Mouse (Mus musculus) myocyte (in vitro differentiated cells): ENCODE data around the gene Pid1. TPM values are rescaled to one million over a fixed set of nuclear protein-coding genes. Genes with fewer than 3 reads are reported as not detected.

Experiments
- H3K27me3 ChIP-seq: one replicate; pipeline ENCODE4 v1.6.1; 2011; ENCODE audit not compliant: control insufficient read depth, insufficient read depth, insufficient read length
- H3K36me3 ChIP-seq: one replicate; pipeline ENCODE4 v1.6.1; 2011; ENCODE audit not compliant: control insufficient read depth, insufficient read depth
- H3K4me2 ChIP-seq: one replicate; pipeline ENCODE4 v1.6.1; 2011; ENCODE audit warnings: low read depth, control low read depth
- H3K4me3 ChIP-seq: one replicate; pipeline ENCODE4 v1.5.1; 2011; ENCODE audit warnings: mild to moderate bottlenecking, control low read depth, moderate library complexity
- H3K79me2 ChIP-seq: one replicate; pipeline ENCODE4 v1.6.1; 2011; ENCODE audit not compliant: control insufficient read depth, insufficient read depth
- H3ac ChIP-seq: one replicate; pipeline ENCODE4 v1.6.1; 2011; ENCODE audit not compliant: control insufficient read depth, insufficient read length
- CEBPB ChIP-seq: IDR thresholded peaks from 2 replicates; pipeline ENCODE4 v1.6.1; 2011; ENCODE audit warnings: mild to moderate bottlenecking, moderate library complexity; ENCODE audit not compliant: poor library complexity, insufficient read depth, severe bottlenecking
- E2F4 ChIP-seq: IDR thresholded peaks from one replicate; pipeline ENCODE4 v1.6.1; 2011; ENCODE audit warnings: mild to moderate bottlenecking, control low read depth, moderate library complexity; ENCODE audit not compliant: insufficient read depth
- MAX ChIP-seq: IDR thresholded peaks from one replicate; pipeline ENCODE4 v1.6.1; 2011; ENCODE audit warnings: low read depth, mild to moderate bottlenecking, control low read depth
- MYOD1 ChIP-seq, 3 experiments: IDR thresholded peaks; one replicate each; pipeline ENCODE4 v1.6.1; 2011; ENCODE audit warnings: control low read depth in 2 of 3, low read depth in 2 of 3, mild to moderate bottlenecking in 2 of 3, moderate library complexity in 1 of 3; ENCODE audit not compliant: insufficient read length in 2 of 3, control insufficient read depth in 1 of 3
- MYOG ChIP-seq, 3 experiments: IDR thresholded peaks; one replicate each; pipeline ENCODE4 v1.6.1; 2011; ENCODE audit warnings: control low read depth in 2 of 3, low read depth in 2 of 3, mild to moderate bottlenecking in 2 of 3; ENCODE audit not compliant: insufficient read length in 2 of 3, control insufficient read depth in 1 of 3, insufficient read depth in 1 of 3
- POLR2A ChIP-seq: IDR thresholded peaks from one replicate; pipeline ENCODE4 v1.6.1; 2011; ENCODE audit warnings: low read depth, mild to moderate bottlenecking, control low read depth, moderate library complexity; ENCODE audit not compliant: insufficient read length
- POLR2AphosphoS2 ChIP-seq: IDR thresholded peaks from one replicate; pipeline ENCODE4 v1.6.1; 2011; ENCODE audit warnings: low read depth, control low read depth; ENCODE audit not compliant: insufficient read length
- REST ChIP-seq: IDR thresholded peaks from one replicate; pipeline ENCODE4 v1.6.1; 2011; ENCODE audit warnings: mild to moderate bottlenecking, control low read depth, moderate library complexity; ENCODE audit not compliant: insufficient read depth, insufficient read length
- SRF ChIP-seq: IDR thresholded peaks from one replicate; pipeline ENCODE4 v1.6.1; 2011; ENCODE audit warnings: low read depth; ENCODE audit not compliant: control insufficient read depth, insufficient read length
- TCF12 ChIP-seq: IDR thresholded peaks from one replicate; pipeline ENCODE4 v1.6.1; 2011; ENCODE audit warnings: mild to moderate bottlenecking, control low read depth; ENCODE audit not compliant: poor library complexity, insufficient read depth, severe bottlenecking
- TCF3 ChIP-seq: IDR thresholded peaks from one replicate; pipeline ENCODE4 v1.6.1; 2011; ENCODE audit warnings: low read depth, control low read depth; ENCODE audit not compliant: insufficient read length
- USF1 ChIP-seq: IDR thresholded peaks from one replicate; pipeline ENCODE4 v1.6.1; 2011; ENCODE audit warnings: low read depth, mild to moderate bottlenecking, control low read depth, moderate library complexity
- polyA plus RNA-seq: library from polyadenylated mRNA; unstranded; fragments of >200 nt; fragmentation: generic; extraction: Trizol; gene quantifications from one replicate; pipeline ENCODE4 v1.2.1, GENCODE M21; 2012; ENCODE audit warnings: missing spikeins

Pid1 gene
- polyA plus RNA-seq, 1 experiment: 0.24 TPM

DNA sequence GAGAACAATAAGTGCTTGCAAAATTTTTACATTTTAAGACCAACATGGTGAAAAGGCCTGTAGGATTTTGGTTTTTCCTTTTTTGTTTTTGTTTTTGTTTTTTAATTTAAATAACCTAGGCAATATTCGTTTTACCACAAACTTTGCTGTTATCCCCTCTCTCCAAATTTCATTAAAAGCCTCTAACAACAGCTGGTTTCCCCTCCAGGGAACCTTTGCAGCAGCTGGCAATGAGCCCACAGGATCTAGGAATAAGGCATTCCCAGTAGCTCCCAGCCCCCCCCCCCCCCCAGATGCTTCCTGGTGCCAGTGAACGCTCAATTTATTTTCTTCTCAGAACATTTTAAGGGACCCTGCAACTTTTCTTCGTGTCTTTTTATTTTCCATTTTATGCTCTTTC, 38.7 kb downstream of the Pid1 start:
- Histone ChIP-seq H3K4me3 (no peak overlapping the region), H3ac (no peak overlapping the region), H3K27me3 (no peaks in the 10 kb centered on the region), H3K36me3 (no peaks in the 10 kb centered on the region), H3K4me2 (no peak overlapping the region), H3K79me2 (no peaks in the 10 kb centered on the region)
- TF ChIP-seq TCF12: no peak

DNA sequence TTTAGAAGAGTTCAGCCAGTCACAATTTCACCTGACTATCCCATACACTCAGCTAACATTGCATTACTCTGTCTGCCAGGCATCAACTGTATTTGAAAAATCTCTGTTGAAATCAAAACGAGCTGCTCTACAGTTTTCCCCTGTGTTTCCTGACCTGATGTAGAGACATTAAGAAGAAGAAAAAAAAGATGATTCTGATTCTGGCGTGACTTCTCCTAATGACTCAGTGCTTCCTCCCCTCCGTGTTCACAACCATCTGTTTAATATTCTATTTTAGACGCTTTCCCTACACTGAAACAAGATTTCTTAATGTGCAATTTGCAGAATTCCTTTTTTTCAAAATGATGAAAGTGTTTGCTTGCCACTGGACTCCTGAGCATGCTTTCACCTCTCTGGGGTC, 42.7 kb downstream of the Pid1 start:
- no peaks in the 10 kb centered on the region for H3K36me3 ChIP-seq
- TF ChIP-seq TCF12 (no peak), CEBPB (no peak), MYOG (IDR thresholded peaks at IDR 0.05; ENCODE audit: control insufficient read depth in 1 of 3, insufficient read depth in 1 of 3, insufficient read length in 2 of 3, low read depth in 2 of 3) (no peak), MAX (no peak), TCF3 (no peak), E2F4 (no peak), POLR2A (no peak), MYOD1 (IDR thresholded peaks at IDR 0.05; ENCODE audit: control insufficient read depth in 1 of 3, insufficient read length in 2 of 3, low read depth in 2 of 3) (no peak), REST (no peak), POLR2AphosphoS2 (no peak), USF1 (no peak), SRF (no peak)
- no peak overlapping the region for H3K4me3 ChIP-seq
- no peaks in the 10 kb centered on the region for H3K79me2 ChIP-seq
- H3K27me3 ChIP-seq: no peaks in the 10 kb centered on the region
- no peak overlapping the region for H3ac ChIP-seq
- H3K4me2 ChIP-seq: no peak overlapping the region

DNA sequence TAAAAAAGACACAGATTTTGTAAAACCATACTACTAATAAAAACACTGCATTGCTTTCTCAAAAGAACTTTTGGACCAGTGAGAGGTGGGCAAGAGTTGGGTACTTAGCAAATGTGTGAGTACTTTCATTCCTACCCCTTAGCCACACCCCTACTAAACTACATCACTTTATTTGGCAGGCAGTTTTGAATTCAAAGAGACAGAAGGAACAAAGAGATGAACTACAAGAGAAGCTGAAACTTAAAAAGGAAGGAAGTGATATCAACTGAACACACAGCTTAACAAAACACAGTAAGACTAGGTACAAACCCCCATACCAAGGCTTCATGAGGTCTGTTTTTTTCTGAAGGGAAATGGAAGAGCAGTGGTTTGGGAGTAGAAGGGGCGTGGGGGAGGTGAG, 45.4 kb downstream of the Pid1 start:
- Histone ChIP-seq H3K27me3 (no peaks in the 10 kb centered on the region), H3K4me3 (no peak overlapping the region), H3K36me3 (no peaks in the 10 kb centered on the region), H3ac (no peak overlapping the region), H3K79me2 (no peaks in the 10 kb centered on the region), H3K4me2 (no peak overlapping the region)
- no peak for TF ChIP-seq MYOD1 (IDR thresholded peaks at IDR 0.05; ENCODE audit: control insufficient read depth in 1 of 3, insufficient read length in 2 of 3, low read depth in 2 of 3)

DNA sequence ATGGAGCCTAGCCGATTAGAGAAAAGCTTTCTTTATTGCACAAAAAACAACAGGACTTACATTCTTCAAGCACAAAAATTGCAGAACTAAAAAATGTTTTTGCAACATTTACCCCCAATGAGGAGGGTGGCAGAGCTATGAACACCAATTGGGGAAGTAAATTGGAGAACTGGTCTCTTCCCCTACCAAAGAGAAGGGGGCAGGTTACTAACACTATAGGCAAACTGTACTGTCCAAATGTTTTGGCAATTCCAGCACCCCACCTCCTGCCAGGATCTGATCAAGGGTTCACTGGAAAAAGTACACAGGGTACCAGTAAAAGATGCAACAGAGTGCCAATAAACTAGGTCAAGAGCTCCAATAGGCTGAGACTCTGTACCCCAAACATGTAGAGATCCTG, 46.2 kb downstream of the Pid1 start:
- no peak overlapping the region for H3ac ChIP-seq
- H3K79me2 ChIP-seq: no peaks in the 10 kb centered on the region
- H3K27me3 ChIP-seq: no peaks in the 10 kb centered on the region
- H3K4me2 ChIP-seq: no peak overlapping the region
- no peaks in the 10 kb centered on the region for H3K36me3 ChIP-seq
- no peak overlapping the region for H3K4me3 ChIP-seq
- TF ChIP-seq SRF (no peak), MAX (no peak), E2F4 (no peak), MYOD1 (IDR thresholded peaks at IDR 0.05; ENCODE audit: control insufficient read depth in 1 of 3, insufficient read length in 2 of 3, low read depth in 2 of 3) (no peak), REST (no peak), POLR2A (no peak), USF1 (no peak), POLR2AphosphoS2 (no peak), TCF12 (no peak), TCF3 (no peak), CEBPB (no peak), MYOG (IDR thresholded peaks at IDR 0.05; ENCODE audit: control insufficient read depth in 1 of 3, insufficient read depth in 1 of 3, insufficient read length in 2 of 3, low read depth in 2 of 3) (no peak)

DNA sequence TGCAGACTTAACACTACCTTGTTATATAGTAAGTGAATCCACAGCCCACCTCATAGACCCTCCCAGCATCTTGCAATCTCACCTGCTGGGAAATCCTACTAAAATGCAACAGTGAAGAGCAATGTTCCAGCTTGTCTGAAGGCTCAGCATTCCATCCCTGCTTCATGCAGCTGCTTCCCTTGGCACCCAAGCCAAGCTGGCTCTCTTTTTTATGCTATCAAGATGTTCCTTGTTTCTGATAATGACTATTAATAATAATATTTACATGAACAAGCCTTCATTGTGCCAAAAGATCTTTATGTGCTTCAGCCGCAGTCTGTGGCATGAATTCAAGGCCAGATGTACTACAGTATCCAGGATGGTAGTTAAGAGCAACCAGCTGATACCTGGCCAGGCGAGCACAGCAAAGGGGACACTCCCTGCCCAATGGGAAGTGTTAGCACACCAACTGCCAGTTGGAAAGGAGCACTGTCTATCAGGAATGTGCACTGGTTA, 54.0 kb downstream of the Pid1 start:
- Histone ChIP-seq H3K27me3 (no peaks in the 10 kb centered on the region), H3K4me3 (no peak overlapping the region), H3K4me2 (no peak overlapping the region)

More for the DNA sequence above, 54.0 kb downstream of the Pid1 start:
- H3ac ChIP-seq: no peak overlapping the region
- TF ChIP-seq SRF (no peak), REST (no peak), TCF12 (no peak), POLR2AphosphoS2 (no peak), TCF3 (no peak), CEBPB (no peak), MYOG (IDR thresholded peaks at IDR 0.05; ENCODE audit: control insufficient read depth in 1 of 3, insufficient read depth in 1 of 3, insufficient read length in 2 of 3, low read depth in 2 of 3) (no peak), MYOD1 (IDR thresholded peaks at IDR 0.05; ENCODE audit: control insufficient read depth in 1 of 3, insufficient read length in 2 of 3, low read depth in 2 of 3) (no peak), MAX (no peak), USF1 (no peak), POLR2A (no peak), E2F4 (no peak)
- H3K79me2 ChIP-seq: no peaks in the 10 kb centered on the region
- no peaks in the 10 kb centered on the region for H3K36me3 ChIP-seq
